Mouse (Mus musculus) hindbrain, postnatal 0 days (tissue): ENCODE data around the gene Zmynd10. TPM values are rescaled to one million over a fixed set of nuclear protein-coding genes. Genes with fewer than 3 reads are reported as not detected.

ENCODE experiments used
- ATAC-seq: fragments of 200-750 bp; cut with Nextera tagmentation; 2 replicates; pipeline ENCODE4 v1.8.0; 2017; ENCODE audit warnings: mild to moderate bottlenecking, moderate TSS enrichment, moderate library complexity
- DNase-seq: peaks from one replicate; pipeline ENCODE4 v3.0.0-alpha.2; 2015; ENCODE audit warnings: low spot score
- H3K27ac ChIP-seq: fragments of 300-500 bp; sonication (generic); 2 replicates; pipeline ENCODE4 v1.5.1; 2014; ENCODE audit warnings: mild to moderate bottlenecking
- H3K27me3 ChIP-seq: fragments of 300-500 bp; sonication (generic); 2 replicates; pipeline ENCODE4 v1.6.1; 2014; ENCODE audit warnings: low read length, mixed read lengths; ENCODE audit not compliant: insufficient read depth
- H3K36me3 ChIP-seq: fragments of 300-500 bp; sonication (generic); 2 replicates; pipeline ENCODE4 v1.6.1; 2014; ENCODE audit warnings: low read length, mixed read lengths; ENCODE audit not compliant: insufficient read depth
- H3K4me1 ChIP-seq: fragments of 300-500 bp; sonication (generic); 2 replicates; pipeline ENCODE4 v1.6.1; 2014; ENCODE audit warnings: antibody characterized with exemption, low read length, mixed read lengths; ENCODE audit not compliant: insufficient read depth
- H3K4me2 ChIP-seq: fragments of 300-500 bp; sonication (generic); 2 replicates; pipeline ENCODE4 v1.6.1; 2014; ENCODE audit warnings: low read depth, mild to moderate bottlenecking, low read length, moderate library complexity, mixed read lengths
- H3K4me3 ChIP-seq: fragments of 300-500 bp; sonication (generic); 2 replicates; pipeline ENCODE4 v1.5.1; 2014; ENCODE audit warnings: low read length
- H3K9ac ChIP-seq: fragments of 300-500 bp; sonication (generic); replicated peaks from 2 replicates; pipeline ENCODE4 v1.6.1; 2014; ENCODE audit warnings: mild to moderate bottlenecking, low read length, moderate library complexity, mixed read lengths
- H3K9me3 ChIP-seq: fragments of 300-500 bp; sonication (generic); 2 replicates; pipeline ENCODE4 v1.6.1; 2016; ENCODE audit warnings: low read length, mixed read lengths
- CTCF ChIP-seq: IDR thresholded peaks from 2 replicates; pipeline ENCODE4 v1.5.1; 2016; ENCODE audit warnings: antibody characterized with exemption, control low read depth, low read depth
- WGBS: fragments of 180-500 bp; shearing (Covaris S2); extraction: QIAGEN DNeasy Blood & Tissue Kit; methylation state at CpG from one replicate; pipeline ENCODE4 v1.1.7; 2014; 5-methylcytosine and 5-hydroxymethylcytosine counted together
- polyA plus RNA-seq: library from polyadenylated mRNA; unstranded; fragments of >200 nt; fragmentation: Nextera tagmentation; extraction: Ambion mirVana; gene quantifications from 2 replicates; pipeline ENCODE4 v1.2.1, GENCODE M21; 2015
- total RNA-seq: library from RNA; depleted of rRNA; stranded (reverse); fragments of >200 nt; gene quantifications from 2 replicates; pipeline ENCODE4 v1.2.3, GENCODE M21; 2014

Gene Zmynd10
- total and polyA plus RNA-seq, 2 experiments from 2014 or later = 3.7 to 10.9 TPM

DNA sequence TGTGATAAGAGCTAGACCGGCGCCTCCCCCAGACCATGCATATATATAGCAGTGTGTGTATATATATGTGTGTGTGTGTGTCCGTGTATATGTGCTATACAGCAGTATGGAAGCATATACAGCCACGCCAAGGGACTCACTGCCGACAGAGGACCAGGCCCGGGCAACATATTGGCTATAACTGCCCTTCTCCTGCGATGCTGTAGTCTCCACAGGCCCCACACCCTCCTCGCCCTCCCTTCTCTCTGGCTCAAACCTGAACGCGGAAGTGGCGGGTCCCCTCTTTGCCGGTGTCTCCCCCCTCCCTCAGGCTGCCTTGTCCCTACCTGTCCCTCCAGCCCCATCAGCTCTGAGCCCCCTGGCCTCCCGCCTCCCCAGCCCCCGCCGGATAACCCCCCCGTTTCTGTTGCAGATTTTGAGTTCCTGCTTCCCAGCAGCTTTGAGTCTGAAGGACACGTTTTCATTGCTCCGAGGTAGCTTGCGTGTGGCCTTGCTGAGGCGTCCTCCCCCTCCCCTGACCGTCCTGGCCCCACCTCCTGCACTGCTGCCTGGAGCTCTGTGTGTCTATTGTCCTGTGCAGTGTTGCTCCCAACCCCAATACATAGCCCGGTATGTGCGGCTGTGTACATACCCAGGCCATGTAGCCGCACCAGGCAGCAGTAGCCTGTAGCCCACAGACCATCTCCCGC lies 25.2 kb upstream of the Zmynd10 start:
- 23% methylated on average over 24 of the region's 25 CpGs for WGBS
- no peak overlapping the region for H3K9ac ChIP-seq

GRCm38 (mm10) chr9:107522400-107522711 lies 24.7 kb upstream of the Zmynd10 start:
- Histone ChIP-seq H3K27ac (no peak overlapping the region), H3K4me1 (peaks cover 13% of the 10 kb centered on the region), H3K4me2 (no peak overlapping the region), H3K36me3 (0 out of 2 replicates have a peak, but pooled peaks cover 9% of the 10 kb centered on the region), H3K27me3 (no peaks in the 10 kb centered on the region), H3K9ac (no peak overlapping the region), H3K9me3 (no peaks in the 10 kb centered on the region), H3K4me3 (no peak overlapping the region)
- no peak for ATAC-seq
- no peak for DNase-seq
- no peak for TF ChIP-seq CTCF
- 18% methylated on average over 2 of the region's 2 CpGs for WGBS

More for the DNA sequence above, 25.2 kb upstream of the Zmynd10 start:
- H3K4me2 ChIP-seq = peak overlapping the region; percentile 16; the same call in 1 of the 2 replicates
- H3K27ac ChIP-seq = no peak overlapping the region
- no peaks in the 10 kb centered on the region for H3K27me3 ChIP-seq
- H3K4me3 ChIP-seq = no peak overlapping the region
- peaks cover 9% of the 10 kb centered on the region for H3K4me1 ChIP-seq
- ATAC-seq (no peak), DNase-seq (peak; percentile 25)
- no peaks in the 10 kb centered on the region for H3K9me3 ChIP-seq
- TF ChIP-seq CTCF = no peak
- 0 out of 2 replicates have a peak, but pooled peaks cover 9% of the 10 kb centered on the region for H3K36me3 ChIP-seq

GRCm38 (mm10) chr9:107526198-107527026 lies 20.7 kb upstream of the Zmynd10 start:
- peak overlapping the region; percentile 28 for H3K9ac ChIP-seq
- WGBS = 9% methylated on average over 43 of the region's 44 CpGs
- no peak overlapping the region for H3K27ac ChIP-seq
- peak overlapping the region; percentile 49 for H3K4me2 ChIP-seq
- H3K4me1 ChIP-seq = peaks cover 13% of the 10 kb centered on the region
- no peaks in the 10 kb centered on the region for H3K9me3 ChIP-seq
- peak overlapping the region; percentile 27 for H3K4me3 ChIP-seq
- DNase-seq = peak; percentile 76
- H3K27me3 ChIP-seq = no peaks in the 10 kb centered on the region
- peak; percentile 78 for ATAC-seq
- peak; percentile 51 for TF ChIP-seq CTCF
- H3K36me3 ChIP-seq = 0 out of 2 replicates have a peak, but pooled peaks cover 4% of the 10 kb centered on the region

DNA sequence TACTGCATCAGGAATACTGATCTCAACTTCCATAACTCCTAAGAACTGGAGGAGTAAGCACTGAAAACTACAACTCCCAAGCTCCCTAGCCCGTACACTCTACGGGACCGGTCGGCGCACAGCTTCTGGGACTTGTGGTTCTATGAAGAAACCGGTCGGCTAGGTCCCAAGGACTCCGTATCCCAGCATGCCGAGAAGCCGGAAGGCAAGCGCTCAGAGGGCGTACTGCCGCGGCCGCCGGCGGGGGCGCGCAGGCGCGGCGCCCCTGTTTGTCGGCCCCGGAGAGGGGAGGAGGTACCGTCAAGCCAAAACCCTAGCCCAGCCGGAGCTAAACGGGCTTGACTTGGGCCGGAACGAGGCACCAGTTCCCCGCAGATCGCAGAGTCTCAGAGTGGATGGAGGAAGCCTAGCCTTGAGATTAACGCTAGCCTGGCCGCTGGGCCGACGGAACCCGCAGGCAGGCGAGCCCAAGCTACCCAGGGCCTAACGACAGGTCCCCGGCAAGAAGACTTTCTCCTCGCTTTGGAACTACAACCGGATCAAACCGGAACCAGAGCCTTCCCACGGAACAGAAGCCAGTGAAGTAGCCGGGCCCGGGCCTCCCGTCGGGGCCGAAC lies 13.2 kb upstream of the Zmynd10 start, which contains the start of gene Tmem115:
TSS of gene Tmem115 (plus strand) at position 155 of the 617 bp plus-strand sequence.
- ATAC-seq (peak; percentile 99), DNase-seq (peak; percentile 99)
- no peaks in the 10 kb centered on the region for H3K9me3 ChIP-seq
- H3K4me1 ChIP-seq = peaks cover 26% of the 10 kb centered on the region
- TF ChIP-seq CTCF = no peak
- peaks cover 13% of the 10 kb centered on the region; the same call in 1 of the 2 replicates for H3K36me3 ChIP-seq
- H3K27ac ChIP-seq = peak within 1 kb of the TSS; percentile 90
- under 1% methylated on average over 46 of the region's 48 CpGs for WGBS
- peak within 1 kb of the TSS; percentile 98 for H3K4me2 ChIP-seq
- H3K27me3 ChIP-seq = no peaks in the 10 kb centered on the region
- H3K9ac ChIP-seq = peak within 1 kb of the TSS; percentile 86
- peak within 1 kb of the TSS; percentile 90 for H3K4me3 ChIP-seq

- DNase-seq (peak; percentile 59), ATAC-seq (no peak)
- H3K4me2 ChIP-seq = peak overlapping the region; percentile 98
- TF ChIP-seq CTCF = no peak
- H3K9me3 ChIP-seq = no peaks in the 10 kb centered on the region
- H3K4me1 ChIP-seq = peaks cover 26% of the 10 kb centered on the region
- H3K27ac ChIP-seq = peak overlapping the region; percentile 90
- H3K4me3 ChIP-seq = peak overlapping the region; percentile 90
- no peaks in the 10 kb centered on the region for H3K27me3 ChIP-seq
- under 1% methylated on average over 40 of the region's 40 CpGs for WGBS
- peaks cover 18% of the 10 kb centered on the region; the same call in 1 of the 2 replicates for H3K36me3 ChIP-seq
- H3K9ac ChIP-seq = peak overlapping the region; percentile 86
Measured at GRCm38 (mm10) chr9:107534408-107535202, 12.5 kb upstream of the Zmynd10 start.

DNA sequence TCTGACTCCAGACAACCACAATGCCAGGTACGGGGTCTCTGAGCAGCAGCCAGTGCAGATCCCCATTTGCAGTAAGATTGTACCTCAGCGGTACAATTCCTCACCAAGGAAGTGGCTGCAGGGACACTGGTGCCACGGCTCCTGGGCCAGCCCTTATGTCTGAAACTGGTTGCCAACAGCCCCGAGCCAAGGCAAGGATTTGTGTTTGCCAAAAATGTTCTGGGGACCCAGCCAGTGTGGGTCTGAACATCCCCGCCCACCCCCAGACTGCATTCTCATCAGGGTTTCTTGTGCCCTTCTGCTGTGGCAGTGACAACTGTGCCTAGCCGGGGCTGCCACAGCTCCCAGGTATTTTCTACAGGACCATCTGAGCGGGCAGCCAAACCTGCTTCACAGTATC lies 8.9 kb upstream of the Zmynd10 start:
- Histone ChIP-seq H3K9ac (no peak overlapping the region), H3K4me3 (no peak overlapping the region), H3K9me3 (no peaks in the 10 kb centered on the region), H3K36me3 (peaks cover 18% of the 10 kb centered on the region; the same call in 1 of the 2 replicates), H3K4me2 (no peak overlapping the region), H3K4me1 (peaks cover 39% of the 10 kb centered on the region), H3K27me3 (no peaks in the 10 kb centered on the region), H3K27ac (no peak overlapping the region)
- ATAC-seq (no peak), DNase-seq (no peak)
- no peak for TF ChIP-seq CTCF
- 78% methylated on average over 7 of the region's 7 CpGs for WGBS
